Mouse (Mus musculus) right cerebral cortex, postnatal 10 days (tissue): ENCODE results near the gene A4galt.
"Not testable (repeated sequence)": the region's sequence is repeated elsewhere in the genome, so short reads cannot be mapped to it uniquely, and the experiment has no call there.

Experiments used
- DNase-seq, 2 experiments: peaks; one replicate each; pipeline ENCODE4 v3.0.0; 2021; ENCODE audit warnings: low spot score in 2 of 2

A4galt gene

GRCm38 (mm10) chr15:83268428-83268827, 16.9 kb upstream of the A4galt start:
- not testable (repeated sequence) for DNase-seq

DNA sequence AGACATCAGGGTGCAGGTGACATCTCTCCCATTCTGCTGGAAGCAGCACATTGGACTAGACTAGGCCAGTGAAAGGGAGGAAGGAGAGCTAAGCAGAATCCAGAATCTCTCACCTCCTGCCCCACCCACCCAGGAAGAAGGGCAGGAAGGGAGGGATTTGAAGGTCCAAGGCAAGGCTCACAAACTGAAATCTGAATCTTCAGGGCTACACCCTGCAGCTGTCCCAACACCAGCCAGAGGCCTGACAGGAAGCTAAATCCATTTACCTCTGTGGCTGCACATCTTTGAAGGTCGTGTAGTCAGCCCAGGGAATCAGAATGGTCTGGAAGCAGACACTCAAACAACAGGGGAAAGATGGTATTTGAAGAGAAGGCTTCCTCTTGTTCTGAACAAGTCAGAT, 13.7 kb upstream of the A4galt start:
- no peak for DNase-seq

- no peak for DNase-seq
Measured at GRCm38 (mm10) chr15:83263405-83263804, 11.8 kb upstream of the A4galt start.

- peak in 1 of 2 experiments; percentile 45 for DNase-seq
Measured at GRCm38 (mm10) chr15:83257906-83258305, 6.3 kb upstream of the A4galt start.

- DNase-seq: peak in 1 of 2 experiments; percentile 28
Measured at GRCm38 (mm10) chr15:83256491-83256890, 4.9 kb upstream of the A4galt start.

DNA sequence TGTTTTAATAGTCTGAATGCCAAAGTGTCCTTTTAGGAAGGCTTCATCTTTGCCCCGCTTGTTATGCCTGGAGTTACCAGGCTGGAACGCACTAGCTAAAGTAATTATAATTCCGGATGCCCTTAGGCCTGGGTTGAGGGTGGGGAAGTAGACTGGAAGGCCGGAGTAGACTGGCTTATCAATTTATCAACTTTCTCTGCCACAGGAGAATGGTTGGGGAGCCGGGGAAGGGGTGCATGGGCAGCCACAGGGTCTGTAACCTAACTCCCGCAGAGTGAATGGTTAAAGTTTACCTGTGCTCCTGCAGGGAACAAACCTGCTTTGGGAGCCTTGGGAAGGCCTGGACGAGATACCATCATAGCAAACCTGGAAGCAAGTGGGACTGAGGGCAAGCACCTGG, 4.4 kb upstream of the A4galt start:
- DNase-seq: no peak

- DNase-seq: no peak
Measured at GRCm38 (mm10) chr15:83255191-83255782, 3.7 kb upstream of the A4galt start.

- DNase-seq: no peak
Measured at GRCm38 (mm10) chr15:83254372-83255070, 2.9 kb upstream of the A4galt start.

DNA sequence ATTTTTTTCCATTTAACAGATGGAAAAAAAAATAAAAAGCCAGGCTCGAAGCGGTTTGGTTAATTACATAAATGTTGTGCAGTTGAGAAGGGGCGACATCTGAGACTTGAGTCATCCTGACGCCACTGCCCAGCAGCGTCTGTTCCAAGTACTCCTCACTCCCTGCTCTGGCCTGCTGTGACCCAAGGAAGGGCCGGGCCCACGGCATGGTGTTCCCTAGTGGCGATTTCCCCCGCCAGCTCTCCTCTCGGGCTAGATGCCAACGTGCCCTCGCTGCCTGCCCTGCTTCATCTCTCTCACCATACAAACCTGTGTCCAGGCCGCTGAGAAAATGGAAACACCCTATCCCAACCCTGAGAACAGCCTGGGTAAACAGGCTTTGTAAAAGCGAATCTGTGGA, 486 bp upstream of the A4galt start:
- no peak for DNase-seq

DNA sequence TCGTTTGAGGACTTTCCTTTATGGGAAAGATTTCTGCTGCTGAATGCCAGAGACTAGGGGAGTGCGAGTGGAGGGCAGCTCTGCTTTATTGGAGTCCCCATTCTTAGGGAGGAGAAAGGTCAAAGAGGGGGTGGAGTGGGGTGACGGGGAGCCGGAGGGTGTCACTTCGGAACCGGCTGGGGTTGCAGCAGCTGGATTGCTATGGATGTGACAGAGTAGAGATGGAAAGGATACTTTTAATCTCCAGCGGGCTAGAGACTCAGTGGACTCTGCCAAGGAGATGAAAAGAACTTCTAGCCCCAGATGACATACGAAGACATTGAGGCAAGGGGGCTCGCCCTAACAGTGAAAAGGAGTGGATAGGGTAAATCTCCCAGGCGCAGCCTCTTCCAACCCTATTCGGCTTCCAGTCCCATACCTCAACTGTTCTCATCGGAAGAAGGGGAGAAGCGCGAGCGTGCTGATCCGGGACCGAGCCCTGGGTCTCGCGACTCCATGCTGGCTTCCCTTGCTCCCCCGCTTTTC, 861 bp downstream of the A4galt start:
- no peak for DNase-seq

DNA sequence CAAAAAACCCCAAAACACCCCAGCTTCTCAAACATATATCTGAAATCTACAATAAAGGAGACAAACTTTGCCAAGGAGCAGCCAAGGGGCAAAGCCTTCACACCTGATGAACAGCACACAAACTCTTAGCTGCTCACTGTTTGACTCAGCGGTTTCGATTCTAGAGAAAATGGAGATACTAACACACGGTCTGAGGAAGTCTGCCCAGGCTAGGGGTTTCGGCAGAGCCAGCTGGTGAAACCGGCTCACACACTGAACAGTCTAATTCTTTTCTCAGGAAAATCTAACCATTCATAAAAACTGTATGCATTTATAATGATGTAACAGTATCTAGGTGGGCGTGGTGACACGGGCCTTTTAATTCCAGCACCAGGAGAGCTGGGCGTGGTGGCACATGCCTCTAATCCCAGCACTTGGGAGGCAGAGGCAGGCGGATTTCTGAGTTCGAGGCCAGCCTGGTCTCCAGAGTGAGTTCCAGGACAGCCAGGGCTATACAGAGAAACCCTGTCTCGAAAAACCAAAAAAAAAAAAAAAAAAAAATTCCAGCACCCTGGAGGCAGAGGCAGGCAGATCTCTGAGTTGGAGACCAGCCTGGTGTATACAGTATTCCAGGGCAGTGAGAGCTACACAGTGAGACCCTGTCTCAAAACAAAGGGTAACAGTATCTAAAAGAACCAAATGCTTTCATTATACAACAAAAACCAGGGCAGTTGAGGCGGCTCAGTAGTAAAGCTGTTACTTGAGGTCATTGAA, 1.9 kb downstream of the A4galt start:
- no peak for DNase-seq

DNA sequence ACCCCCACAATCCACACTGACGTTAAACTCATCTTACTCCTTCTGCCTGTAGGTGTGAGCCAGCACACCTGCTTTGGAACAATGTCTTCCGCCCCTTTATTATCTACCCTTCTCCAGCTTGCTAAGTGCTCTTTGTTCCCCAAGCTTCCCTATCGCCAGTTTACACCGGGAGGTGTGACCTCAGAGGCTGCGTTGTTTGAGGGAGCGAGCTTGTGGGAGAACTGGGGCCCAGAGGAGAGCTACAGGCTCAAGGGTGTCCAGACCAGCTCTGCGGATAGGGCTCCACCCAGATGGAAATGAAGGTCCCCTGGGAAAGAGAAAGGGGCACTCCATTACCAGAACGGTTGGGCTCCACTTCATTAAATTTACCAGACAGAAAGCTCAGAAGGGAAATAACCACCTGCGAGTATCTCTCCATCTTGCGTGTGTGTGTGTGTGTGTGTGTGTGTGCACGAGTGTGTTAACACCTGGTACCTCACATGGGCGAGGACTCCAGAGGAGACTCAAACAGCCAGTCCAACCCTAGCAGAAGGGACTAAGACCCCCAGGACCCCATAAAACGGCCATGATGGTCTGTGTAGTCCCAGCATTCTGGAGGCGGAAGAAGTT, 3.2 kb downstream of the A4galt start:
- no peak for DNase-seq

DNA sequence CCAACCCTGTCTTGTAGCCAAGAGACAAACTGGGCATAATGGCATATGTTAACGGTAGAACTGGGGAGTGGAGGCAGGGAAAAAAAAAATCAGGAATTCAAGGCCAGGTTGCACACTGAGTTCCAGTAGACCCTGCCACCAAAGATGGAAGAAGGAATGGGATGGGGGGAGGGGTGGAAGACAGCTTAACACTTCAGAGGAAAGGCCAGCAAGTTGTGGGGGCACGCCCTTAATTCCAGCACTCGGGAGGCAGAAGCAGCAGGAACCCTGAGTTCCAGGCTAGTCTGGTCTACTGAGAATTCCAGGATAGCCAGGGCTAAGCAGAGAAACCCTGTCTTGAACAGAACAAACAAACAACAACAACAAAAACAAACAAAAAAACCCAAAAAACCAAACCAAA, 7.2 kb downstream of the A4galt start:
- no peak for DNase-seq

DNA sequence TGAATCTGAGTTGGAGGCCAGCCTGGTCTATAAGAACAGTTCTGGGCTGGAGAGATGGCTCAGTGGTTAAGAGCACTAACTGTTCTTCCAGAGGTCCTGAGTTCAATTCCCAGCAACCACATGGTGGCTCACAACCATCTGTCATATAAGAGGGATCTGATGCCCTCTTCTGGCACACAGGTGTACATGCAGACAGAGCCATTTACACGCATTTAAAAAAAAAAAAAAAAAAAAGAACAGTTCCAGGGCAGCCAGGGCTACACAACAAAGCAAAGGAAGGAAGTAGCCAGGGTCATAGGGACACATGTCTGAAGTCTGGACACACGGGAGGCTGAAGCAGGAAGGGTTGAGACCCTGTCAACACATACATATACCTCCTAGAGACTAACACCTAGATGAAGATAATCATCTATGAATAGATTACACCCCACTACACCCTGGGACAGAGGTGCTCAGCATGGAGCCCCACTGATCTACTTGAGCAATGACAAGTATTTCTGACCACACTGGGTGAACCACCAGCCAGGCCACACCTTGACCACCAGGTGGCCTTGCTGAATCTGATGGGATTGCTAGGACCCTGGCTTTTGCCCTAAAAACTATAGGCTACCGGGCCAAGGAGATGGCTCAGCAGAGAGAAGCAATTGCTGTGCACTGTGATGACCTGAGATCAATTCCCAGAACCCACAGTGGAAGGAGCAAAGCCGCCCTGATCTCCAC, 9.5 kb downstream of the A4galt start:
- no peak for DNase-seq

- no peak for DNase-seq
Measured at GRCm38 (mm10) chr15:83241497-83241896, 10.1 kb downstream of the A4galt start.

DNA sequence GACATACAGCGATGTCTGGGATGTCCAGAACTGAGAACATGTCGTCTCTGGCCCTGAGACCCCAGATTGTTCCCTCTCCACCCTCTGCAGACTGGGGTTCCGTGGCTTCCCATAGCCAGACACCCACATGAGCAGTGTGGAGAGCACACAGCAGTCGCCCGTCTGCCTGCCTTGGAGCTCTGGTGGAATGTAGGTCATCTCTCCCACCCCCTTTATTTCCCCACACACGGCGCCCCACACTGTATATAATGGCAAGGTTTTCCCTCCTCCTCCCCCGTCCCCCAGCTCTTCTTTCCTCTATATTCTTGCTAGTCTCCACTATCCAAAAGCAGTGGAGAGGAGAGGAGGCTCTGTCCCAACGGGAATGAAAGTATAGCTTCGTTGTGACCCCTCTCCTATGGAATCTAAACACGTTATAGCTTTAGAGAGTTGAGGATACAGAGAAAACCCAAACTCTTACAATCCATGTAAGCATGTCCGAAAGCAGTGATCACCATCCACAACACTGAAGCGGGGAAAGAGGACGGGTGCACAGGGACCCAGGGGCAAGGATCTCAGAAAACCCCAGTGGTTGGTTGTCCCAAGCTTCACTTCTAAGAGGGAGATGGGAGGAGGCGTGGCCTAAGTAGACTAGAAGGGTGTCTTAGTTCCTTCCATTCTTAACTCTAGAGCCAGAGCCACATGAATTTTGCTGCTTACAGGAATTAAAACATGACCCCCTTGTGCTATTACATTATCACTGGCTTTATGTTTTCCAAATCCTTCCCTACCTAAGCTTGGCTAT, 13.9 kb downstream of the A4galt start:
- no peak for DNase-seq

DNA sequence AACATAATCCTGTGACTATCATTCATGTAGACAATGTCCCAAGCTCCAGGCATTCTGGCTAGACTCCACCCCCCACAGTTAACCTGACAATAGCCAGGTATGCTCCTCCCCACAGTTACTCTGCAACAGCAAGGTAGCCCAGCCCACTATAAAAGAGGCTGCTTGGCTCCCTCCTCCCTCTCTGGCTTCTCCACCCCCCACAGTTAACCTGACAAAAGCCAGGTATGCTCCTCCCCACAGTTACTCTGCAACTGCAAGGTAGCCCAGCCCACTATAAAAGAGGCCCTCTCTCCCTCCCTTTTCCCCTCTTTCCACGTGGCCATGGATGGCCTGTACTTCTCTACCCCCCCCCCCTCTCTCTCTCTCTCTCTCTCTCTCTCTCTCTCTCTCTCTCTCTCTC, 14.8 kb downstream of the A4galt start:
- DNase-seq: no peak

GRCm38 (mm10) chr15:83233219-83233992, 18.2 kb downstream of the A4galt start:
- DNase-seq: peak; percentile 78 to 79

DNA sequence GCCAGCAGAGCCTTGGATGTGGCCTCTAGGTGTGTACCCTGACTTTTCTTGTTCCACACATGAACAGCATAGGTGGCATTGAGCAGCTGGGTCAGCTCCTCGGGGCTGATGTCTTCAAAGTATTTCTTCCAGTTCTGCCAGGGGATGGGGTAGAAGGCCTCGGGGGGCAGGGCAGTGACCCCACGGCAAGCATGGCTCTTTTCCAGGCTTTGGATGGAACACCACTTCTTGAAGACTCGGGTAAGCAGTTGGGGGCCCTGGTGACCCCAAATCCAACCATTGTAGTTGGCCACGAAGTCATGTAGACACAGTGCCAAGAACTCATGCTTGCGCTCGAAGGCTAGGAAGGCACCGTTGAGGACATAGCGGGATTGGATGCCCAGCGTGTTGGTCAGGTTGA, 24.0 kb downstream of the A4galt start:
- DNase-seq: no peak

DNA sequence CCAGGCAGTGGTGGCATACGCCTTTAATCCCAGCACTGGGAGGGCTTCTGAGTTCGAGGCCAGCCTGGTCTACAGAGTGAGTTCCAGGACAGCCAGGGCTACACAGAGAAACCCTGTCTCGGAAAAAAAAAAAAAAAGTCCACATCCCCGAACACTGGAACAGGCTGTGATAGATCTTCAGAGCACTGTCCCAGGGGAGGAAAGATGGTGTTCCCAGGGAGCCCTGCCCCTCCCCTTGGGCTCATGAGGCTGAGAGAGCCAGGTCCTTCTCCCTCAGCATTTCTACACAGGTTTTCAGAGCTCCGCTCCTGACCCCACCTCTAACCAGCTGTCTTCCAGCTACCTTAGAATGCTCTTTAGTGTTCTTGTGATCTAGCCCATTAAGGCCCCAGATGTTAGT, 24.7 kb downstream of the A4galt start:
- DNase-seq: no peak
